Mouse (Mus musculus): Measurements from ENCODE around the gene Zfp629. TPM values are rescaled to one million over a fixed set of nuclear protein-coding genes. Genes with fewer than 3 reads are reported as not detected.
A peak's percentile ranks its signal among the peaks of the same experiment; 100 is the strongest.

Zfp629 gene
- polyA plus RNA-seq, 1 experiment: 21.7 TPM

GRCm38 (mm10) chr7:127616881-127617280 lies 1.3 kb upstream of the Zfp629 start:
- DNase-seq (ENCODE audit: extremely low spot score in 1 of 2, low spot score in 1 of 2): no peak

GRCm38 (mm10) chr7:127616336-127616735 lies 739 bp upstream of the Zfp629 start:
- no peak for DNase-seq (ENCODE audit: extremely low spot score in 1 of 2, low spot score in 1 of 2)

GRCm38 (mm10) chr7:127614511-127614890 lies 1.1 kb downstream of the Zfp629 start:
- DNase-seq (ENCODE audit: extremely low spot score in 1 of 2, low spot score in 1 of 2): no peak

- DNase-seq (ENCODE audit: extremely low spot score in 1 of 2, low spot score in 1 of 2): no peak
Measured at GRCm38 (mm10) chr7:127614091-127614490, 1.5 kb downstream of the Zfp629 start.

- no peak for DNase-seq (ENCODE audit: extremely low spot score in 1 of 2, low spot score in 1 of 2)
Measured at GRCm38 (mm10) chr7:127613501-127613900, 2.1 kb downstream of the Zfp629 start.

GRCm38 (mm10) chr7:127611561-127611960 lies 4.0 kb downstream of the Zfp629 start:
- no peak for DNase-seq (ENCODE audit: extremely low spot score in 1 of 2, low spot score in 1 of 2)

GRCm38 (mm10) chr7:127611011-127611410 lies 4.6 kb downstream of the Zfp629 start:
- DNase-seq (ENCODE audit: extremely low spot score in 1 of 2, low spot score in 1 of 2): no peak

GRCm38 (mm10) chr7:127607150-127607549 lies 8.4 kb downstream of the Zfp629 start:
- no peak for DNase-seq (ENCODE audit: extremely low spot score in 1 of 2, low spot score in 1 of 2)

- DNase-seq (ENCODE audit: extremely low spot score in 1 of 2, low spot score in 1 of 2): no peak
Measured at GRCm38 (mm10) chr7:127604256-127604655, 11.3 kb downstream of the Zfp629 start.

GRCm38 (mm10) chr7:127602903-127603302 lies 12.7 kb downstream of the Zfp629 start:
- DNase-seq (ENCODE audit: extremely low spot score in 1 of 2, low spot score in 1 of 2): no peak

- no peak for DNase-seq (ENCODE audit: extremely low spot score in 1 of 2, low spot score in 1 of 2)
Measured at GRCm38 (mm10) chr7:127601735-127602134, 13.9 kb downstream of the Zfp629 start.

- no peak for DNase-seq (ENCODE audit: extremely low spot score in 1 of 2, low spot score in 1 of 2)
Measured at GRCm38 (mm10) chr7:127600612-127601011, 15.0 kb downstream of the Zfp629 start.

- DNase-seq (ENCODE audit: extremely low spot score in 1 of 2, low spot score in 1 of 2): no peak
Measured at GRCm38 (mm10) chr7:127596747-127597146, 18.9 kb downstream of the Zfp629 start.

GRCm38 (mm10) chr7:127592575-127592974 lies 23.0 kb downstream of the Zfp629 start:
- DNase-seq (ENCODE audit: extremely low spot score in 1 of 2, low spot score in 1 of 2): no peak

- DNase-seq (ENCODE audit: extremely low spot score in 1 of 2, low spot score in 1 of 2): no peak
Measured at GRCm38 (mm10) chr7:127591108-127591507, 24.5 kb downstream of the Zfp629 start.

- no peak for DNase-seq (ENCODE audit: extremely low spot score in 1 of 2, low spot score in 1 of 2)
Measured at GRCm38 (mm10) chr7:127589637-127590036, 26.0 kb downstream of the Zfp629 start.

- no peak for DNase-seq (ENCODE audit: extremely low spot score in 1 of 2, low spot score in 1 of 2)
Measured at GRCm38 (mm10) chr7:127588901-127589300, 26.7 kb downstream of the Zfp629 start.

- peak; percentile 96 to 98 for DNase-seq (ENCODE audit: extremely low spot score in 1 of 2, low spot score in 1 of 2)
Measured at GRCm38 (mm10) chr7:127588011-127588871, 27.4 kb downstream of the Zfp629 start, which contains the start of the genes Ccdc189 and Rnf40. Ccdc189 (minus strand) TSS chr7:127588595. Rnf40 (plus strand) TSS chr7:127588767.

- no peak for DNase-seq (ENCODE audit: extremely low spot score in 1 of 2, low spot score in 1 of 2)
Measured at GRCm38 (mm10) chr7:127587196-127587595, 28.4 kb downstream of the Zfp629 start.

GRCm38 (mm10) chr7:127586149-127586548 lies 29.4 kb downstream of the Zfp629 start:
- DNase-seq (ENCODE audit: extremely low spot score in 1 of 2, low spot score in 1 of 2): no peak

- no peak for DNase-seq (ENCODE audit: extremely low spot score in 1 of 2, low spot score in 1 of 2)
Measured at GRCm38 (mm10) chr7:127585031-127585430, 30.6 kb downstream of the Zfp629 start.

- DNase-seq (ENCODE audit: extremely low spot score in 1 of 2, low spot score in 1 of 2): no peak
Measured at GRCm38 (mm10) chr7:127583260-127583659, 32.3 kb downstream of the Zfp629 start.

All from frontal cortex, adult 2 months (tissue).